Mouse (Mus musculus) CD4-positive, CD25-positive, alpha-beta regulatory T cell, adult 2 months (primary cell): ENCODE measurements around the gene AI597479.
"Not testable (repeated sequence)": the region's sequence is repeated elsewhere in the genome, so short reads cannot be mapped to it uniquely, and the experiment has no call there.

ENCODE experiments used
- DNase-seq: peaks from one replicate; pipeline ENCODE4 v3.0.0-alpha.2; 2012; ENCODE audit warnings: low read depth, low spot score

Gene AI597479

DNA sequence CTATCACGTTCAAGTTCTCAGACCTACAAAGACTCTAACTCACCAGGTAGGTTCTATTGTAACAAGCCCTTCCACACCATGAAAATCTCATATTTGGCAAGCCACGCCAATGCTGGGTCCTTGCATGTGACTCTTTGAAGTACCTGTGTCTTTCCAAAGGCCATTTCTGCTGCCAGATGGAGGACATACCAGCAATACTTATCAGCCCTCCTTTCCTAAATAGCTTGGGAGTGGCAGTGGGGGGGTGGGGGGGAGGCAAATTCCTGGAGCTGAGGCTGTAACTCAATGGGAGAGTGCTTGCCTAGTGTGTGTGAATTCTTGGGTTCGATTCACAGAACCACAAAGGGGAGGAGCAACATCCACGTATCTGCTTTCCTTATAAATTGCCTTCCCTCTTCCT is 26.2 kb downstream of the AI597479 start:
- no peak for DNase-seq

DNA sequence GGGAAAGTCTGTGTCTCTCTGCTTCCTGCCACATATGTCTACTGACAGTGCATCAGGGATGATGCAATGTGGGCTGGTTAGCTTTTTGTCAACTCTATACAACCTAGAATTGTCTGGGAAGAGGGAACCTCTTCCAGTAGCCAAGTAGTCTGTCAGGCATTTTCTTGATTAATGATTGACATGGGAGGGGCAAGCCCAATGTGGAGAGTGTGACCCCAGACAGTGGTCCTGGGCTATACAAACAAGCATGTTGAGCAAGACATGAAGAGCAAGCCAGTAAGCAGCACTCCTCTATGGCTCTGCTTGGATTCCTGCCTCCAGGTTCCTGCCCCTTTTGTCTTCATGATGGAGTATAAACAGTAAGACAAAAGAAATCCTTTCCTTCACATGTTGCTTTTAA is 28.7 kb downstream of the AI597479 start:
- no peak for DNase-seq

DNA sequence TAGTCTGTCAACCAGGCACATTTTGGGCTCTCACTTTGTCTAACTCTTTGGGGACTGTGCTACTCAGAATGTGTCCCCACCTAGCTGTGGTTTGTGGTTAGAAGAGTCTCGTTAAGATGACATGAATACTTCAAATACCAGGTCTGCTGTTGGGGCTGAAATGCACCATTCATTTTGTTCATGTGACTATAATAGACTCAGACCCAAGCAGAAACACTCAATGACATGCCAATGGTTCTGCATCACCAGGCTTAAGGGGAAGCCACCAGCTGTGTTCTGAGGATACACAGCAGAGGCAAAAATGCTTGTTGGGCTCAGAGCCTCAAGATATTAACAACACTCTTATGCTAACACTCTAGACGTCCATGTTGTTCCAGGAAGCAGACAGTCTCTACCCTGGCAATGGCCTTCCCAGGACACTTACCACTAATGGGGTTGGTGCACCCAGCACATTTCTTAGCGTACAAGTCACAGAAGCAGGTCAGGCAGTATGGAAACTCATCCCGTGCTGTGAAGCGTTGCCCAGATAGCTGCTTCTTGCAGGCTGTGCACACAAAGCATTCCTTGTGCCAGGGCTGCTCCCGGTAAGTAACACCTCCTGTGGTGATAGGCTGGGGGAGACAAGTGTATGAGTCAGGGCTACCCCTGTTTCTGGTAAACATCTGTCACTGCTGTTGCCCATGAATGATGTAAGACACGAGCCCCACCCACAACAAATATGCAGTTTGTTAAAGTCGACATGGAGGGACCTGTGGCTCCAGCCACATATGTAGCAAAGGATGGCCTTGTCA is 29.5 kb downstream of the AI597479 start:
- no peak for DNase-seq

DNA sequence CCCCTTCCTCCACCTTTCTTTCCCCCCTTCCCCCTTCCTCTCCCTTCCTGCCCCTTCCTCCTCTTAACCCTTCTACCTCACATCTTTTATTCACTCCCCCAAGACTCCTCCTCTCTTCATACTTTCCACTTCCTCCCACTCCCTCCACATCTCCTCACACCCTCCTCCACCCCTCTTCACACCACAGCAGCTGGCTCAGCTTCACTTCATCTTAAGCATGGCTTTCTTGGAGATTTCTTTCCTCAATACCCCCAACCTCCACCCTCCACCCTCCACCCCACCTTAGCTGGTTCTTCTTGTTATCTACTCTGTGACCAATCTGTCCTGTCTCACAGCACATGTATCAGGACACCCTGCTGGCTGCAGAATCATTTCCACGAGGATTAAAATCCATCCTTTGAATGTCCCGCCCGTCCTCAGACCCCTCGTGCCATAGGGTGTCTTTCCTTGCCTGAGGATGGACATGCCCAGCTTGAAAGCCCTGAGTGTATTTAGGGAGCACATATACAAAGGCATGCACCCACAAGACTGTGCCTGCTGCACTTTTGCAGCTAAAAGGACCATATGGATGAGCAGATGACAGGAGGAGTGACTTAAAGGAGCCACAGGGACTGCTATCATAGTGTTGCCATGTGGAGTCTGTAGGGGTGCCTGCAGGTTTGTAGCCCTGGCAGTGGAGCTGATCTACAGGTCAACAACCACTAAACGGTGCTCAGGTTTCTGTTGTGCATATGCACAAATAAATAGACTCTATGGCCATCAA is 31.9 kb downstream of the AI597479 start:
- DNase-seq = no peak

DNA sequence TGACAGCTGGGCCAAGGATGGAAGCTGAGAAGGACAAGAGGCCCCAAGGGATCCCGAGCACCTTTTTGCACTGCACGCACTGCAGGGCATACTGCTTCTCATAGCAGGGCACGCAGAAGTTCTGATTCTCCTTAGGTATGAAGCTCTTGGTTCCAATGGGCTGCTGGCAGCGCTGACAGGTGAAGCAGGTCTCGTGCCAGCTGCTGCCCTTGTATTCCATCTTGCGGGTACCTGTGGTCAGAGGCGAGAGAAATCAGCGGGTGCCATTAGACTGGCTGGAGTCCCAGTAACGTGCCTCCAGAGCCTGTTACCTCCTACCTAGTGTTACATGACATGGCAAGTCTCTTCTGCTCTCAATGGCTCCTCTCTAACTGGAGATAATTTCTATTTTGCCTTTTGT is 33.1 kb downstream of the AI597479 start:
- no peak for DNase-seq

DNA sequence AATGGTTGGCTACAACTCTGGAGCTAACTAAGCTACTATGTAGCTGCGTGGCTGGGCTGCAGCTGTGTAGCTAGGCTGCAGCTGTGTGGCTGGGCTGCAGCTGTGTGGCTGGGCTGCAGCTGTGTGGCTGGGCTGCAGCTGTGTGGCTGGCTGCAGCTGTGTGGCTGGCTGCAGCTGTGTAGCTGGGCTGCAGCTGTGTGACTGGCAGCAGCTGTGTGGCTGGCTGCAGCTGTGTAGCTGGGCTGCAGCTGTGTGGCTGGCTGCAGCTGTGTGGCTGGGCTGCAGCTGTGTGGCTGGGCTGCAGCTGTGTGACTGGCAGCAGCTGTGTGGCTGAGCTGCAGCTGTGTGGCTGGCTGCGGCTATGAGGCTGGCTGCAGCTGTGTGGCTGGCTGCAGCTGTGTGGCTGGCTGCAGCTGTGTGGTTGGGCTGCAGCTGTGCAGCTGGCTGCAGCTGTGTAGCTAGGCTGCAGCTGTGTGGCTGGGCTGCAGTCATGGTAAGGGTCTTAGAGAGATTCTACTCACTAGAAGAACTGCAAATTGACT is 38.0 kb downstream of the AI597479 start:
- not testable (repeated sequence) for DNase-seq

DNA sequence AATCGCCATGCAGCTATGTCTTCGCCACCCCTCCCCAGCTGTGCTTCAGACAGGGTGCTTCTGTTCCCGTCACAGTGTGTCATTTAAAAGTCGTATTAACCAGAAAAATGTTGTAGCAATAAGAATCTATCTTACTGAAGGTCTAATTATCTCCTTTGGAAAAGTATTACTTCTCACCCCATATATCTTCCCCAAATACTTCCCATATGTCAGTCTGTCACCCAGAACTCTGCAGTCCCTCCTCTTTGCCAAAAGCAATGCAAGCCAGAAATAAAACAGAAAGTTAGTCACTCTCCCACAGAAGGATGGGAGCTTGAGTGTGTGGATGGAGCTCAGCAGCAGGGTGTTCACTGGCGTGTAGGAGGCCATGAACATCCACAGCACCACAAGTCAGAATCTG is 38.8 kb downstream of the AI597479 start:
- no peak for DNase-seq

DNA sequence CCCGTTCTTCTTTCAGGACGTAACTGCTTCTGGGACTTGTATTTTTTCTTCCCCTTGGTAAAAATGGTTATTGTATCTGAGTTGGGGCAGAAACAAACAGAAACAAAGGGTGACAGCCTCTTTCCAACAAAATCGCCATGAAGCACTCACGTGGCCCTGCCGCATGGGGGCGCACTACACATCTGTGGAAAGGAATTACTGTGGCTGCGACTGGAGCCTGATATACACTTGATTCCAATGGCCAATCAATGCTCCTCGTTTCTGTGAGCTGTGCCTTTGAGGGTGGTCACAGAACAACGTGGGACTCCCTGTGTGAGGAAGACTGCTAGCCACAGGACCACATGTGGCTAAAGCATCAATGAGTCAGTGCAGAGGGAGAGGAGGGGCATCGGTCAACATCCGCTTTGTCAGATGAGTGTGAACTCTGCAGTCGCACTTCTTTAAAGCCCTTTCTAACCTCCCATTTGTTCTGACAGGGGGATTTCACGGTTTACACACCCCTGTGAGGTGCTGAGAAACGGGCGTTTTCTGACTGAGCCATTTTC is 39.8 kb downstream of the AI597479 start:
- DNase-seq = peak; percentile 20

DNA sequence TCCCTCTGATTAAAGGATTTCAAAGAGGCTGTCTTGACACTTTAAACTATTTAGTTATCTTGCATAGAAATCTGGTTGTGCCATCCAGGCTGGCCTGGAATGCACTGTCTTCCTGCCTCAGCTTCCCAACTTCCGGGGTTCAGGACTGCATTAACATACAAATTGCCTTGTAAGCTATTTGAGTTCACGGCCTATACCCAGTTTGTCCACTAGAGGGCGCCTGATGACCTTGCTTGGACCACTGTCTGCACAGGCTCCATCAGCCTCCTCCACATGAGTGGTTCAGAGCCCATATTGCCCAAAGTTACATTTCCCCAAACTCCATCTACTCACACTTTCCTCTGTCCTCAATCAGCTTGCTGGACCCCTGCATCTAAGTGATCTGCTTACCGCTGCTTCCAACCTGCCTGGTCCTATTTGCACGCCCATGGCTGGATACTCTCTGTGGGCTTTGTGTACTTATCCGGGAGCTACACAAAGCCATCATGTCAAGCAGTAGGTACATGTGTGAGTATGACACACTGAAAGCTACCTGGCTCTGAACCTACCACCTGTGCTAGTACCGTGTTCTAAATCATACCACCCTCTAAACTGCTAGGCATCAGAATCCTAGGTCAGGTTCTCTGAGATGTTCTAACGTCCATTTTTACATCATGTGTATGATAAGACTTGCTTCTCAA is 41.2 kb downstream of the AI597479 start:
- peak; percentile 92 for DNase-seq

DNA sequence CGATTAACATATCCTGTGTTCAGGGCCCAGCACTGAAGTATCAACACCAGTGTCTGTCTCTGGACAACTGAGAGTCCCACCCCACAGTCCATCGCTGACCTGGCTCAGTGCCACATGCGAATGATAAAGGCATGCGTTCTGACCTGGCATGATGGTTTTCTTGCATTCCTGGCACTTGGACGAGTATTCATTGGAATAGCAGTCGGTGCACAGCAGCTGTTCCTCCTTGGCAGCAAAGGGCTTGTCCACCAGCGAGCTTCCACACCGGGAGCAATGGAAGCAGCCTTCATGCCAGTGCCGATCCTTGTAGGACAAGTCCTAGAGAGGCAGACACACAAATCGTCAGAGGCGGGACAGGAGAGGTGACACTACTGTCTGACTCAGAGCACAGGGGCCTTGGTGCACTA is 43.0 kb downstream of the AI597479 start:
- no peak for DNase-seq

DNA sequence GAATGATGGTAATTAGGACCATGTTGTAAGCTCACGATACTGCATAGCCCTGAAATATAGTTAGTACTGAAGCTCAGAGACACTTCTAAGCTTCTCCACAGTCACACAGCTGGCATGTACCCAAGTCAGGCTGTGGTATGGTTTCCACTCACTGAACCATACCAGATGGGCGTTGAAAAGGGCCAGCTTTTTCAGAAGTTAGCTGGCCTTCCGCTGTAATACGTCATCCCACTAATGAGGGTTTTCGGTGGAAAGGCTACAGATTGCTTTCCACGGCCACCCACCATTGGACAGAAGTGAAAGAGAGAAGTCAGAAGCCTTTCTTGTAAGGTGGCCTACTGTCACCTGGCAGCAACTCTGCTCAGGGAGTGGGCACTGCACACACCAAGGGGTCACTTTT is 44.3 kb downstream of the AI597479 start:
- no peak for DNase-seq

DNA sequence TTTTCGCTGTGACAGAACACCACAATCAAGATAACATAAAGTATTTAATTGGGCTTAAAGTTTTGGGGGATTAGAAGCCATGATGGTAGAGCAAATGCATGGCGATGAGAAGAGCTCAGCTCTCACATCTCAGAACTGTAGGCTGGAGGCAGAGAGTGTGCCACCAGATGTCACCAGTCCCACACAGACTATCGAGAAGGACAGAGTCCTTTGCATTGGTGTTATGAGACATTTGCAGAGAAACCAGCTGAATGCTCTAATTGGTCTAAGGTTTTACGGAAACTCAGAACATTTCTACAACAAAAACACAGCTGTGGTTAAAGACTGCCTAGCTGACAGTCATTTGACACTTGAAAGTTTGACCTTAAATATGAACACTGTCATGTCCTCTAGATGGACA is 44.8 kb downstream of the AI597479 start:
- DNase-seq = peak; percentile 57

DNA sequence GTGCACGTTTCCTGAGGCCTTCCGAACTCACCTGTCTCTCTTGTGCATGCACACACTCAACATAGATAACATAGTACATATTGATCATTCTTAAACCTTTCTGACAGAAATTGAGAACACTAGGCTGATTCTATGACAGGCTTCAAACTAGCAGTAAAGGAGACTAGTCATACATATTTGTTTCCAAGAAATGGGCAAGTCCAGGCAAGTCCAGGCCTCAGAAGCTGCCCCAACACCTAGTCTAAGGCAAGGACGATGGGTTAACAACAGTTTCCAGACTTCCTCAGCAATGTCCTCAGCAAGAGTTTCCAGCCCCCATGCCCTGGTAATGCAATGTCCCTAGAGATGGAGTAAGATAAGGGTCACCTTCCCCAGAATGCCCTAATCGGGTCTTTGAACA is 45.3 kb downstream of the AI597479 start:
- DNase-seq = no peak

DNA sequence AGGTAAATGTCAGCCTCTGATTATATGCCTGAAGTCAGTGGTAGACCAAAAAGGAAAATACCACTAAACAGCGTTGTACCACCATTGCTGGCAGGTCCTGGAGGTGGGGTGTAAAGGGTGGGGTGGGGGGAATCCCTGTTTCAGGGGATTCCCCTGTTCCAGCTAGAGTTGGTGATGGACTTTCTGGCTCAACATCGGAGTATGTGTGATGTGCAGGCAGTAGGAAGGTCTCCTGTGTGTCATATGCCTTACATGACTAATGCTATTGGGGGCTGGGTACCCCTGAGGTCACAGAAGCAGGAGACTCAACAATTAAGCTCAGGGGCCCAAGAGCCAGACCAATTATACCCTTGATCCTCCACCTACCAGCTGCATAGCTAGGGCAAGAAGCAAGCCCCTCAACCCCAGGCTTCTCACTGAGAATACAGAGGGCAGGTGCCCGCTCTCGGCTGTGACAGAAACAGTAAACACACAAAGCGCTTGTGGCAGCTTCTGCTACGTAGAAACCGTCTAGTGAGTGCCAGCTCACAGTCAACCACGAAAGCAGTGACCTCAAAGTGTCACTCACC is 45.9 kb downstream of the AI597479 start:
- peak; percentile 32 for DNase-seq

DNA sequence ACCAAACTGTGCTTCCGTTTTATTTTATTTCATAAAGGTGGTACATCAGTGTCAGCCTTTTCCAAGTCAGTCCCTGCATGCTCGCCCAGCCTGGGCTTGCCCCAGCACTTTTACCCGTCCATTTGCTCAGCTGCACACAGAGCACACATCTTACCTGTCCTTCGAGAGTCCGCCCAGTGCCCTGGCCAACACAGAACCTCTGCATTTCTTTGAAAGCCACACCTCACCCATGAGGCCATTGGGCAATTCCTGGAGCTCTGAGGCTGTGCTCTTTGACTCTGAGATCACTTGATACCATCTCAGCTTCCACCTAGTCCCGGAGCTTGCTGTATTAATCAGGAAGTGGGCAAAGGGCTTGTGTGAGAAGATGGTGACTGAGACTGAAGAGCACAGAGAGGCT is 46.9 kb downstream of the AI597479 start:
- peak; percentile 9 for DNase-seq

DNA sequence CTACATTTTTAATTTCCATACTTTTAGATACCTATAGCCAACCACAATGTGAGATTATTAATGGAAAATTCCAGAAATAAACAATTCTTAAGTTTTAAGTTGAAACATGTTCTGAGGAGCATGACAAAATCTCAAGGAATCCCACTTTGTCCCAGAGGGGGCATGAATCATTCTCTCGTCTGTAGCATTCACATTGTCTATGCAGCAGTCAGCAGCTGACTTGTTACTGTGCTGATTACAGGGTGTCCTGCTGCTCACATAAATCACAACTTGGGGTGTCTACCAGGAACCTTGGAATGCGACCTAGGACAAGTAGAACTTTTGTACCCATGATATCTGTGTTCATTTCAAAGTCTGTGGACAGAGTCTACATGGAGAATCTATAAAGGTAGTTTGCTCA is 49.0 kb downstream of the AI597479 start:
- no peak for DNase-seq

DNA sequence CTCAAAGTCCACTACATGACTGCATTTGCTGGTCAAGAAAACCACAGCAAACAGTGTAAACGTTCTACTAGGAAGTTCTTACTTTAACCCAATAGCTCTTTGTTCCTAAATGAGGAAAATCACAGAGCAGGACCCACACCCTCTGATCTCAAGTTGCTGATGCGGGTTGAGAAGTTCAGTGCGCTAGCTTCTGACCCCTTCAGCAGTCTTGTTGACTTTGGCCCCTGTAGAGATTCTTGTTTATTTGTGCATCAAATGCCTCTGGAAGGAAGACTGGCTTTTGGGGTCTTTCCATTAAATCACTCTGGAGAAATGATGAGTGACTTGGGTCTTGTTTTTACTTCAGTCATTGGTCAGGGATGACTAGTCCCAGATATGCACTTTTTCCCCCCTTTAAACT is 51.7 kb downstream of the AI597479 start:
- no peak for DNase-seq

DNA sequence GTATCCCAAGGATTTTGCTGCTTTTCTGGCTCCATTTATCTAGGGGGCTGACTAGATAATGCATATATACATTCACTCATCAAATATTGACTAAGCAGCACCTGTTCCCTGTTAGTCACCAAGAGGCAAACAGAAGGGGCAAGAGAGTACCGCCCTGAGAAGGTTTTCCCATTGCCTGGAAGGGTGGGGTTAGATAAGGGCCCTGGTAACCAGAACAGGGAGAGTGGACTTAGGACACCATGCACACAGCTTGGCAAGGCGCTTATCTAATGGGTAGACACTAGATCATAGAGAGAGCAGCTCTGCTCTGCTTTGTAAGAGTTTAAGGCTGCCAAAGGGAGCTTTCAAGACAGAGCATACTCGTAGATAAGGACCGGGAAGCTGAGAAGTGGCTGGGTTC is 54.1 kb downstream of the AI597479 start:
- no peak for DNase-seq

DNA sequence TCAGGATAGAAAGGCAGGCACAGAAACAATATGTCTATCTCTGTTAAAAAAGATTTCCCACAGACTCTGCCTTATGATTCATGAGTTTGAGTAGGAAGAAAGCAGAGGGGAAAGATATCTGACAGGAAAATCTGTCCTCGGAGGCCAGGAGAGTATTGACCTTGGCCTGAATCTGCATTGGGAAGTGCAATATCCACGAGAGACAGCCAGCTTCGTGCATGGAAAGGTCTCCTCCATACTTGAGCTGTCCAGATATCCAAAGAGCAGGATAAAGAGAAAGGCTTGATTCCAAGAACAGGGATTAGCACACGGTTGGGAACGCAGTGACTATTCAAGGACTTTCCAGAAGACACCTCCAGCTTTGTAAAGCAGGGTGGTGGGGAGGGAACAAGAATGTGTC is 55.0 kb downstream of the AI597479 start:
- DNase-seq = no peak

DNA sequence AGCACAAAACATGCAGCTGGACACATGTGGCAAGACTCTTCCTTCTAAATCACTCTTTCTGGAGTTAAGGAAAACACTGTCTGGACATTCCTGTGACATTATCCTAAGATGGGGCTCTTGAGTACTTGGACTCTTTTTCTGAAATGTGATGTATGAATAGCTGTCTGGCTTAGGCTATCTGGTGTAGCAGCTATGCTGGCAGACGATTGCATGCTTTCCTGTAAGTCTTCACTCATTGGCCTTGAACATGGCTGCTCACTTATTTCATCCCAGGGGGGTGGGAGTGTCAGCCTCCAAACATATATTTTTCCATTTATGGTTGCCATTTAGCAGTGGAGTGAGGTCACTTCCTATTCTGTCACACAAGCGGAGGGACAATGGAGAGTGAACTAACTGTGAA is 56.0 kb downstream of the AI597479 start:
- no peak for DNase-seq

DNA sequence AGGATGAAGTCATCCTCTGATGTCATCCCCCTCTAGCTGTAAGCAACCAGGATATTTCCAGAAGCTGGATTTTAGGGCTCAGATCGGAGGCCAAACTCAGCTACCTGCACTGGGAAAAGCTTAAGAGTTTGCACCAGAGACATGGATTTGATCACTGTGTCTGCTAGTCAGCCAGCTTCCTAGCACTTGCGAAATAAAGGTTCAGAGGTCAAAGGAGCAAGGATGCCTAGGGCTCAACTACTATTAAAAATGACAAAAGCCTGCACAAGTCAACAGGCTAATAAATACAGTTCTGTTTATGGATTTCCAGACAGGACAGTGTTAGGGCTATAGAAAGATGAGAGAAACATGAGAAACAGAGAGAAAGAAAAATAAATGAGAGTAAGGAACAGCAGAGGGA is 59.4 kb downstream of the AI597479 start:
- no peak for DNase-seq

DNA sequence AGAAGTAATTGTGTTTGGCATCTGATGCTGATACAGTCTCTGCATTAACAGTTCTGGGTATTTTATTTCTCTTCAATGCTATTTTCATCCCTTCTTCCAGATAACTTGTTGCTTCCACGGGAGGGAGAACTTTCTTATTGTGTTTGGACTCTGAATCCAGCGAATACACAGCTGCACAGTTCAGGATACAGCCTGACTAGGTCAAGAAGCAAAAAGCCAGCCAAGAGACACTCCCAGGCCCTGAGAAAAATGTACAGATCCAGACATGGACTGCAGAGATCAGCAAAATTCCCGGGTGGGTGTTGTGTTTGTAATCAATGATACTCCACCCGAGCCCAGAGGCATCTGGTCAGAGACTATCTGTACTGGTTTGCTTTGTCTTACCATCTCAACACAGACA is 60.9 kb downstream of the AI597479 start:
- DNase-seq = no peak
